Mouse (Mus musculus) MEL (cell line): ENCODE data around the gene Tead2.

Source experiments
- CTCF ChIP-seq, 3 experiments: IDR thresholded peaks in 2 of 3; conservative IDR thresholded peaks in 1 of 3; 2 replicates each; pipeline ENCODE4 v1.5.1; 2011 to 2012; ENCODE audit warnings: low read length in 3 of 3, low read depth in 2 of 3, mild to moderate bottlenecking in 2 of 3, improper control_type of control experiment in 1 of 3, inconsistent platforms in 1 of 3, mixed read lengths in 1 of 3, moderate library complexity in 1 of 3; ENCODE audit not compliant: control insufficient read depth in 1 of 3, insufficient read depth in 1 of 3, poor library complexity in 1 of 3, severe bottlenecking in 1 of 3
- ELF1 ChIP-seq: IDR thresholded peaks from 2 replicates; pipeline ENCODE4 v1.6.1; 2014; ENCODE audit warnings: low read depth, mild to moderate bottlenecking, inconsistent platforms, low read length, improper control_type of control experiment, moderate library complexity
- EP300 ChIP-seq, 2 experiments: IDR thresholded peaks; 2 replicates each; pipeline ENCODE4 v1.6.1; 2011; ENCODE audit warnings: improper control_type of control experiment in 2 of 2, low read length in 2 of 2, low read depth in 1 of 2, mild to moderate bottlenecking in 1 of 2
- GATA1 ChIP-seq: IDR thresholded peaks from 2 replicates; pipeline ENCODE4 v1.6.1; 2011; ENCODE audit warnings: low read depth, low read length, improper control_type of control experiment
- MAX ChIP-seq: IDR thresholded peaks from 2 replicates; pipeline ENCODE4 v1.6.1; 2011; ENCODE audit warnings: low read length, improper control_type of control experiment
- MYC ChIP-seq: IDR thresholded peaks from 2 replicates; pipeline ENCODE4 v1.6.1; 2011; ENCODE audit warnings: low read depth, mild to moderate bottlenecking, low read length, improper control_type of control experiment, moderate library complexity
- POLR2A ChIP-seq, 2 experiments: IDR thresholded peaks; 2 replicates each; pipeline ENCODE4 v1.6.1; 2011 to 2012; ENCODE audit warnings: low read length in 2 of 2, mild to moderate bottlenecking in 2 of 2, control low read depth in 1 of 2, improper control_type of control experiment in 1 of 2, low read depth in 1 of 2, moderate library complexity in 1 of 2; ENCODE audit not compliant: control insufficient read depth in 1 of 2, insufficient read depth in 1 of 2, poor library complexity in 1 of 2
- TCF12 ChIP-seq: IDR thresholded peaks from 2 replicates; pipeline ENCODE4 v1.6.1; 2014; ENCODE audit warnings: low read depth, mild to moderate bottlenecking, inconsistent platforms, low read length, improper control_type of control experiment, moderate library complexity
- ZNF384 ChIP-seq: IDR thresholded peaks from 2 replicates; pipeline ENCODE4 v1.6.1; 2012; ENCODE audit warnings: low read depth, mild to moderate bottlenecking, inconsistent platforms, low read length, improper control_type of control experiment

DNA sequence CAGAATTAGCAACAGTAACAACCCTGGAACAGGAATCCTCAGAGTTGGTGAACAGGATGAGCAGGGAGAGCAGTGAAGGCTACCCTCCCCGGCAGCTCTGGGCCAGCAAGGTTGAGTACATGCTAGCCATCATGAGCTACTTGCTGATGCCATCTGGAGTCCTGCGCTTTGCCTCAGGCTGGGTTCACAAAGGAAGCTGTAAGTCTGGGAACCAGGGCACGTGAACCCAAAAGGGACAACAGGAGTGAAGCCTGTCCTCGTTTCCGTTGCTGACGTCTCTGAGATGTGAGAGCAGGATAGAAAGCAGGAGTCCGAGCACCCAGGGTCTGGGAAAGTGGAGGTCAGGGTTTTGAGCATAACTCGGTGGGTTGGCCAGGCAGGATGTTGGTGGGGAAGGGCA lies 43.7 kb downstream of the Tead2 start:
- no peak for TF ChIP-seq TCF12
- TF ChIP-seq ELF1, result no peak
- TF ChIP-seq ZNF384, result no peak
- TF ChIP-seq POLR2A (IDR thresholded peaks at IDR 0.05; ENCODE audit: control insufficient read depth in 1 of 2, insufficient read depth in 1 of 2, low read depth in 1 of 2, low read length in 2 of 2, poor library complexity in 1 of 2), result no peak
- no peak for TF ChIP-seq CTCF (IDR thresholded peaks at IDR 0.05 in 2 of 3, conservative IDR thresholded peaks at IDR 0.05 in 1 of 3; ENCODE audit: control insufficient read depth in 1 of 3, insufficient read depth in 1 of 3, low read depth in 2 of 3, low read length in 3 of 3, poor library complexity in 1 of 3, severe bottlenecking in 1 of 3)
- TF ChIP-seq EP300 (IDR thresholded peaks at IDR 0.05; ENCODE audit: low read depth in 1 of 2, low read length in 2 of 2), result no peak
- TF ChIP-seq MAX, result no peak
- no peak for TF ChIP-seq GATA1
- no peak for TF ChIP-seq MYC
